Mouse (Mus musculus) stomach, postnatal 0 days (tissue): ENCODE measurements at regions not wholly inside any gene's neighbourhood (a gene's known extent, or its start where the extent isn't known, plus 50 kb on each side); places are given as distances from the start of the nearest gene placed in this dataset.

Experiments
- CTCF ChIP-seq: IDR thresholded peaks from 2 replicates; pipeline ENCODE4 v1.5.1; 2016; ENCODE audit warnings: antibody characterized with exemption, low read depth, mild to moderate bottlenecking, moderate library complexity
- EP300 ChIP-seq: optimal IDR thresholded peaks from 2 replicates; pipeline ENCODE3; 2016; ENCODE audit warnings: antibody characterized with exemption

DNA sequence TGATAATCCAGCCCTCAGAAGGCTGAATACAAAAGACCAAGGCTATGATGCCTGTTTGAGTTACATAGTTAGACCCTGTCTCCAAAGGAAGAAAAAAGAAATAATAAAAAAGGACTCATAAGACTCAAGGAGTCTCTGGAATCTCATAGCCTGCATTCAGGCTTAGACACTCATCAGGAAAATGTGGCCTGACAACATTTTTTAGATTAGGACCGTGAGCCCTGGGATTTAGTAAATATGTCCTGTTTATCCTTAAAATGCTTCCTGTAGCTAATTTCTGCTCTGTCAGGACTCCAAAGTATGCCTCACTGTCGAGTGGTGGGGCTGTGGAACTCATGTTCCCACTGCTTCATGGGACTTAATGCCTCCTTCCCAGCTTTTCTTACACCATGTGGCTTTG lies 154.8 kb upstream of the Ccdc54 start:
- TF ChIP-seq CTCF (no peak), EP300 (no peak)
